Mouse (Mus musculus) heart, postnatal 0 days (tissue): ENCODE data around the gene Olfr484. TPM values are rescaled to one million over a fixed set of nuclear protein-coding genes. Genes with fewer than 3 reads are reported as not detected.

Experiments
- ATAC-seq: fragments of 200-750 bp; cut with Nextera tagmentation; 2 replicates; pipeline ENCODE4 v1.8.0; 2017; ENCODE audit warnings: low read depth, moderate number of reproducible peaks, moderate library complexity; ENCODE audit not compliant: insufficient read depth
- DNase-seq: peaks from one replicate; pipeline ENCODE4 v3.0.0-alpha.2; 2016; ENCODE audit warnings: low spot score
- H3K27ac ChIP-seq: fragments of 300-500 bp; sonication (generic); 2 replicates; pipeline ENCODE4 v1.5.1; 2014; ENCODE audit warnings: low read depth, mild to moderate bottlenecking
- H3K27me3 ChIP-seq: fragments of 300-500 bp; sonication (generic); 2 replicates; pipeline ENCODE4 v1.6.1; 2014; ENCODE audit warnings: low read length, mixed read lengths; ENCODE audit not compliant: control insufficient read depth, insufficient read depth
- H3K36me3 ChIP-seq: fragments of 300-500 bp; sonication (generic); replicated peaks from 2 replicates; pipeline ENCODE4 v1.6.1; 2014; ENCODE audit warnings: low read length, mixed read lengths; ENCODE audit not compliant: control insufficient read depth, insufficient read depth
- H3K4me1 ChIP-seq: fragments of 300-500 bp; sonication (generic); 2 replicates; pipeline ENCODE4 v1.6.1; 2014; ENCODE audit warnings: antibody characterized with exemption; ENCODE audit not compliant: control insufficient read depth, insufficient read depth
- H3K4me2 ChIP-seq: fragments of 300-500 bp; sonication (generic); 2 replicates; pipeline ENCODE4 v1.6.1; 2014; ENCODE audit warnings: low read depth, mild to moderate bottlenecking, low read length, moderate library complexity
- H3K4me3 ChIP-seq: fragments of 300-500 bp; sonication (generic); 2 replicates; pipeline ENCODE4 v1.5.1; 2014; ENCODE audit warnings: low read depth, low read length
- H3K9ac ChIP-seq: fragments of 300-500 bp; sonication (generic); replicated peaks from 2 replicates; pipeline ENCODE4 v1.6.1; 2014; ENCODE audit warnings: low read depth, low read length, mixed read lengths
- H3K9me3 ChIP-seq: fragments of 300-500 bp; sonication (generic); replicated peaks from 2 replicates; pipeline ENCODE4 v1.6.1; 2016; ENCODE audit warnings: low read length; ENCODE audit not compliant: control insufficient read depth
- CTCF ChIP-seq: IDR thresholded peaks from 2 replicates; pipeline ENCODE4 v1.5.1; 2016; ENCODE audit warnings: antibody characterized with exemption, control low read depth, low read depth
- EP300 ChIP-seq: IDR thresholded peaks from 2 replicates; pipeline ENCODE4 v1.6.1; 2016; ENCODE audit warnings: antibody characterized with exemption, low read depth
- WGBS: fragments of 180-500 bp; shearing (Covaris S2); extraction: QIAGEN DNeasy Blood & Tissue Kit; methylation state at CpG from one replicate; pipeline ENCODE4 v1.1.7; 2014; 5-methylcytosine and 5-hydroxymethylcytosine counted together
- polyA plus RNA-seq: library from polyadenylated mRNA; unstranded; fragments of >200 nt; fragmentation: Nextera tagmentation; extraction: Ambion mirVana; gene quantifications from 2 replicates; pipeline ENCODE4 v1.2.1, GENCODE M21; 2015
- total RNA-seq: library from RNA; depleted of rRNA; stranded (reverse); fragments of >200 nt; gene quantifications from 2 replicates; pipeline ENCODE4 v1.2.3, GENCODE M21; 2014; ENCODE audit warnings: low replicate concordance; rRNA removed

Gene Olfr484
- total and polyA plus RNA-seq, 2 experiments from 2014 or later = not detected

GRCm38 (mm10) chr7:108097486-108097885 lies 29.8 kb downstream of the Olfr484 start, which contains the start of gene Olfr482:
Gene Olfr482, minus strand, starts transcription at chr7:108097586.
- 66% methylated on average over 1 of the region's 1 CpGs for WGBS
- TF ChIP-seq EP300 (no peak), CTCF (no peak)
- Histone ChIP-seq H3K9ac (no peak within 1 kb of the TSS), H3K4me1 (no peaks in the 10 kb centered on the region), H3K4me3 (no peak within 1 kb of the TSS), H3K27me3 (no peaks in the 10 kb centered on the region), H3K27ac (no peak within 1 kb of the TSS), H3K4me2 (no peak within 1 kb of the TSS), H3K36me3 (no peaks in the 10 kb centered on the region), H3K9me3 (no peaks in the 10 kb centered on the region)
- ATAC-seq = no peak
- no peak for DNase-seq

GRCm38 (mm10) chr7:108079555-108079954 lies 47.7 kb downstream of the Olfr484 start, which contains the start of gene Olfr481:
Gene Olfr481, plus strand, starts transcription at chr7:108079855.
- no peak within 1 kb of the TSS for H3K4me3 ChIP-seq
- 0 out of 2 replicates have a peak, but pooled peaks cover 4% of the 10 kb centered on the region for H3K9me3 ChIP-seq
- DNase-seq = no peak
- H3K36me3 ChIP-seq = no peaks in the 10 kb centered on the region
- H3K4me1 ChIP-seq = no peaks in the 10 kb centered on the region
- ATAC-seq = no peak
- no peak within 1 kb of the TSS for H3K9ac ChIP-seq
- H3K27ac ChIP-seq = no peak within 1 kb of the TSS
- no peak for TF ChIP-seq EP300
- TF ChIP-seq CTCF = no peak
- H3K4me2 ChIP-seq = no peak within 1 kb of the TSS
- H3K27me3 ChIP-seq = no peaks in the 10 kb centered on the region

Other genes starting within 250 kb of the Olfr484 start
- gene Olfr472, start 229.5 kb downstream of the Olfr484 start, total RNA-seq = not detected in 2 replicates
- gene Olfr472, start 229.5 kb downstream of the Olfr484 start, polyA plus RNA-seq = not detected in 2 replicates
- gene Olfr473, start 197.0 kb downstream of the Olfr484 start, total RNA-seq = not detected in 2 replicates
- not detected in 2 replicates for gene Olfr473, start 197.0 kb downstream of the Olfr484 start, polyA plus RNA-seq
- gene Olfr474, start 172.8 kb downstream of the Olfr484 start, total RNA-seq = not detected in 2 replicates
- gene Olfr474, start 172.8 kb downstream of the Olfr484 start, polyA plus RNA-seq = not detected in 2 replicates
- not detected in 2 replicates for gene Olfr476, start 162.6 kb downstream of the Olfr484 start, total RNA-seq
- not detected in 2 replicates for gene Olfr476, start 162.6 kb downstream of the Olfr484 start, polyA plus RNA-seq
- not detected in 2 replicates for gene Olfr477, start 140.8 kb downstream of the Olfr484 start, total RNA-seq
- gene Olfr477, start 140.8 kb downstream of the Olfr484 start, polyA plus RNA-seq = not detected in 2 replicates
- not detected in 2 replicates for gene Olfr478, start 93.5 kb downstream of the Olfr484 start, total RNA-seq
- gene Olfr478, start 93.5 kb downstream of the Olfr484 start, polyA plus RNA-seq = not detected in 2 replicates
- gene Olfr479, start 76.8 kb downstream of the Olfr484 start, total RNA-seq = not detected in 2 replicates
- not detected in 2 replicates for gene Olfr479, start 76.8 kb downstream of the Olfr484 start, polyA plus RNA-seq
- gene Olfr480, start 60.1 kb downstream of the Olfr484 start, total RNA-seq = not detected in 2 replicates
- gene Olfr480, start 60.1 kb downstream of the Olfr484 start, polyA plus RNA-seq = not detected in 2 replicates
- gene Olfr481, start 47.6 kb downstream of the Olfr484 start, total RNA-seq = not detected in 2 replicates
- not detected in 2 replicates for gene Olfr481, start 47.6 kb downstream of the Olfr484 start, polyA plus RNA-seq
- gene Olfr482, start 29.9 kb downstream of the Olfr484 start, total RNA-seq = not detected in 2 replicates
- gene Olfr482, start 29.9 kb downstream of the Olfr484 start, polyA plus RNA-seq = 0.05 TPM in 1 of 2 replicates, not detected in the other
- not detected in 2 replicates for gene Olfr483, start 26.6 kb downstream of the Olfr484 start, total RNA-seq
- gene Olfr483, start 26.6 kb downstream of the Olfr484 start, polyA plus RNA-seq = not detected in 2 replicates
- not detected in 2 replicates for gene Olfr485, start 32.4 kb upstream of the Olfr484 start, total RNA-seq
- gene Olfr485, start 32.4 kb upstream of the Olfr484 start, polyA plus RNA-seq = not detected in 2 replicates
- gene Olfr486, start 45.3 kb upstream of the Olfr484 start, total RNA-seq = not detected in 2 replicates
- gene Olfr486, start 45.3 kb upstream of the Olfr484 start, polyA plus RNA-seq = not detected in 2 replicates
- not detected in 2 replicates for gene Olfr487, start 87.2 kb upstream of the Olfr484 start, total RNA-seq
- not detected in 2 replicates for gene Olfr487, start 87.2 kb upstream of the Olfr484 start, polyA plus RNA-seq
- gene Olfr488, start 130.9 kb upstream of the Olfr484 start, total RNA-seq = not detected in 2 replicates
- gene Olfr488, start 130.9 kb upstream of the Olfr484 start, polyA plus RNA-seq = not detected in 2 replicates
- not detected in 2 replicates for gene Olfr490, start 161.5 kb upstream of the Olfr484 start, total RNA-seq
- gene Olfr490, start 161.5 kb upstream of the Olfr484 start, polyA plus RNA-seq = not detected in 2 replicates
- gene Olfr491, start 186.0 kb upstream of the Olfr484 start, total RNA-seq = not detected in 2 replicates
- not detected in 2 replicates for gene Olfr491, start 186.0 kb upstream of the Olfr484 start, polyA plus RNA-seq
- not detected in 2 replicates for gene Olfr492, start 196.2 kb upstream of the Olfr484 start, total RNA-seq
- gene Olfr492, start 196.2 kb upstream of the Olfr484 start, polyA plus RNA-seq = not detected in 2 replicates
- gene Olfr493, start 219.5 kb upstream of the Olfr484 start, total RNA-seq = not detected in 2 replicates
- not detected in 2 replicates for gene Olfr493, start 219.5 kb upstream of the Olfr484 start, polyA plus RNA-seq
- gene Olfr494, start 237.9 kb upstream of the Olfr484 start, total RNA-seq = not detected in 2 replicates
- gene Olfr494, start 237.9 kb upstream of the Olfr484 start, polyA plus RNA-seq = not detected in 2 replicates